Mouse (Mus musculus) T-helper 1 cell (primary cell): ENCODE data around the gene Ganab.

Experiments used
- in situ Hi-C: fragments of 300-600 bp; cut with MboI, MseI; formaldehyde crosslinking; loops from one replicate; pipeline ENCODE4 v1.15.1; 2025; ENCODE audit warnings: high pct_unique_total_duplicates

Gene Ganab

GRCm38 (mm10) chr19:8887585-8888463, 10.0 kb upstream of the Ganab start:
- in situ Hi-C loops = no loop called here

DNA sequence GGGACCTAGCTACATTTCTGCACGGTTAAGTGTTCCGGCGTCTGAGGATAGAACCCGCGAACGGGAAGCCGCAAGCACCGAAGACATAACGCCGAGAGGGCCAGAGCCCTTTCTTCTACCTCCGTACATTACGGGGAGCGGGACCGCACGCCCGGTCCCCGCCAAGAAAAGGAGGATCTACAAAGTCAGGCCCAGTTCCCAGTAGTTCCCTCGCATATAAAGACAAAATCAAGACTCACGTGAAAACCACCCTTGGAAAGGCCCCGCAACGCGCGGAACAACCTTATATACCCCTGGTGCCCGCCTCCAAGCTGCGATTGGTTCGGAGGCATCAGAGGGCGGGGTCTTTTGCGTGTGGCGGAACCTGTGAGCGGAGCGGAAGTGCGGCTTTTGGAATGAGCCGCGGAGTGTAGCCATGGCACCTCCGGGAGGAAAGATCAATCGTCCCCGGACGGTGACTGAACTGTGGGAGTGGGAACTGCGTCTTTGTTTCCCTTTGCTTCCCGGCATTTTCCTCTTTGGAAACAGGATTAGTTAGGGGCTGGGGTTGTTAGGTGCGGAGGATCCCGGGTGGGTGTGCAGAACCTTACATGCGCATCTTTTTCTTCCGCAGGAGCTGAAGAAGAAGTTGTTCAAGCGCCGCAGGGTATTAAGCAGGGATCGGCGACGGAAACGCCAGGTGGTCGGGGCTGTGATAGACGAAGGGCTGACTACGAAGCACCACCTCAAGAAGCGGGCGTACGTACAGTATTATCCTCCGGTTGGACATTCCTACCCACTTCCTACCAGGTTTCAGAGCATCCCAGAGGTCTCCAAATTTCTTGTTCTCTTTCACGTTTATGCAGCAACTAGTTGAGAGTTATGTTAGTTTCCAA, 9.1 kb upstream of the Ganab start, which contains the start of the genes 1810009A15Rik and Gm49416:
TSS of gene 1810009A15Rik (plus strand) at position 343 of the 875 bp plus-strand sequence.
TSS of gene Gm49416 (plus strand) at position 416 of the 875 bp plus-strand sequence.
- in situ Hi-C loops = no loop called here

GRCm38 (mm10) chr19:8892829-8893766, 4.8 kb upstream of the Ganab start, which contains the start of gene Ints5:
TSS of gene Ints5 (plus strand) at chr19:8893005.
- in situ Hi-C loops = loop anchor here (5.0 kb wide), 1 partner anchor 54 kb away; no protein-coding TSS in a partner anchor

DNA sequence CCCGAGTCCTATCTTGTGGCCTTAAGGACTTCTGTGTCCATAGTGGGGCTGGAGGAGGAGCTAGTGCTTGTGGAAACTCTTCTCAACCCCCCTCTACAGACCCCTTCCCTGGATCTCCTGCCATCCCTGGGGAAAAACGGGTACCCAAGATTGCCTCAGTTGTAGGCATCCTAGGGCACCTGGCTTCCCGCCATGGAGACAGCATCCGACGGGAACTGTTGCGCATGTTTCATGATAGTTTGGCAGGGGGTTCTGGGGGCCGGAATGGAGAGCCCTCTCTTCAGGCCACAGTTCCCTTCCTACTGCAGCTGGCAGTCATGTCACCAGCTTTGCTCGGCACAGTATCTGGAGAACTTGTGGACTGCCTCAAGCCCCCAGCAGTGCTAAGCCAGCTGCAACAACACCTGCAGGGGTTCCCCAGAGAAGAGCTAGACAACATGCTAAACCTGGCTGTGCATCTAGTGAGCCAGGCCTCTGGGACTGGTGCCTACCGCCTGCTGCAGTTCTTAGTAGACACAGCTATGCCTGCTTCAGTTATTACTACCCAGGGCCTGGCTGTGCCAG, 2.4 kb upstream of the Ganab start:
- in situ Hi-C loops = loop anchor here (5.0 kb wide), 2 partner anchors 78 to 168 kb away; partner anchors contain the start of gene Ttc9c

DNA sequence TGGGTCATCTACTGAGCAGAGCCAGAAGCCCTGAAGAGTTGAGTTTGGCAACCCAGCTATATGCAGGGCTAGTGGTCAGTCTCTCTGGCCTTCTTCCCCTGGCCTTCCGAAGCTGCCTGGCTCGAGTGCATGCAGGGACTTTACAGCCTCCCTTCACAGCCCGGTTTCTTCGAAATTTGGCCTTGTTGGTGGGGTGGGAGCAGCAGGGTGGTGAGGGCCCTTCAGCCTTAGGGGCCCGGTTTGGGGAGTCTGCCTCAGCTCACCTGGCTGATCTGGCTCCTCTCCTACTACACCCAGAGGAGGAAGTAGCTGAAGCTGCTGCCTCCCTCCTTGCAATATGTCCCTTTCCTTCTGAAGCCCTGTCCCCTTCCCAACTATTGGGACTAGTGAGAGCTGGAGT, 1.6 kb upstream of the Ganab start:
- in situ Hi-C loops = loop anchor here (5.0 kb wide), 2 partner anchors 79 to 169 kb away; partner anchors contain the start of gene Ttc9c

DNA sequence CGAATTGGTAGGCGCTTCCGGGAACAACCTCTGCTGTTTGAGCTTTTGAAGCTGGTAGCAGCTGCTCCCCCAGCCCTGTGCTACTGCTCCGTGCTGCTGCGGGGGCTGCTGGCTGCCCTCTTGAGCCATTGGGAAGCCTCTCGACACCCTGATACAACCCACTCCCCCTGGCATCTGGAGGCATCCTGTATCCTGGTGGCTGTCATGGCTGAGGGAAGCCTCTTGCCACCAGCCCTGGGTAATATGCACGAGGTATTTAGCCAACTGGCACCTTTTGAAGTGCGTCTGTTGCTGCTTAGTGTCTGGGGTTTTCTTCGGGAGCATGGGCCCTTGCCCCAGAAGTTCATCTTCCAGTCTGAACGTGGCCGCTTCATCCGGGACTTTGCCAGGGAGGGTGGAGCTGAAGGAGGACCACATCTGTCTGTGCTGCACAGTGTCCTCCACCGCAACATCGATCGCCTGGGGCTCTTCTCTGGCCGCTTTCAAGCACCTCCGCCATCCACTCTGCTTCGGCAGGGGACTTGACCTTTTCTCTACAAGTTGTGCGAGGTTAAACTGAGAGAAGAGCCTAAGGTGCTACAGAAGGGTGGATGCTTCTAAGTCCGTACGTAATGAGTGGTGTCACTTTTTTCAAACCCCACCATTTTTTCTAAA, 533 bp upstream of the Ganab start:
- in situ Hi-C loops = loop anchor here (5.0 kb wide), 2 partner anchors 80 to 170 kb away; partner anchors contain the start of gene Ttc9c

GRCm38 (mm10) chr19:8898576-8898975, 705 bp downstream of the Ganab start:
- in situ Hi-C loops = loop anchor here (5.0 kb wide), 2 partner anchors 81 to 171 kb away; partner anchors contain the start of gene Ttc9c

GRCm38 (mm10) chr19:8899079-8899478, 1.2 kb downstream of the Ganab start:
- in situ Hi-C loops = loop anchor here (5.0 kb wide), 2 partner anchors 82 to 172 kb away; partner anchors contain the start of gene Ttc9c

DNA sequence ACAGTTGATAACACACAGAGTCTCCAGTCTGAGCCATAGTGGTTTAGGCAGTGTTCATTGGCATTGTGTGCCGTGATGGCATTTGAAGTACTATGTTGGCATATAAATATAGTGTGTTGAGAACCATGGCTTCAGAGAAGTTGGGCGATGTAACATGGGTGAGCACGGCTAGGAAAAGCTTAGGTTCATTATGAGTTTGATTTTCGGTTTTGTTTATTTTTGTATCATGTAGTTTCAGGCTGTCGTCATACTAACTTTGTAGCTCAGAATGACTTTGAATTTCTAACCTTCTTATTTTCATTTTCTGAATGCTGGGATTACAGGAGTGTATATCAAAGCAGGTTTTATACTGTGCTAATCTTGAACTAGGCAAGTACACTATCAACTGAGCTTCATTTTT, 5.5 kb downstream of the Ganab start:
- in situ Hi-C loops = loop anchor here (10.0 kb wide), 1 partner anchor 1869 kb away; the partner anchor contains the start of gene Stip1

- in situ Hi-C loops = loop anchor here (10.0 kb wide), 1 partner anchor 1874 kb away; the partner anchor contains the start of gene Stip1
Observed at GRCm38 (mm10) chr19:8908531-8908930, 10.7 kb downstream of the Ganab start.

DNA sequence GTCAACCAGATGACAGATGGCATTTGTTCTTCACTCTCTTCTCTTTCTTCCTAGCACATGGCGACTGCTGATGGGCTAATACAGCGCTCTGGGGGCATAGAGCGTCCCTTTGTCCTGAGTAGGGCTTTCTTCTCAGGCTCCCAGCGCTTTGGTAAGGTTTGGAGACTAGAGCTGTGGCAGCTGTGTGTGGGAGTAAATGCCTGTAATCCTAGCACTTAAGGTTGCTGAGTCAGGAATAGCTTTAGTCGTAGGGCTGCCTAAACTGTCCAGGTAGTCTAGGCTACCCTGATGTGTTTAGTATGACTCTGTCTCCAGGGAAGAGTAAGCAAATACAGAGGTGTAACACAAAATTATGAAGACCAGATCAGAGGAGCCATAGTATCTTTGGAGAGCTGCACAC, 13.9 kb downstream of the Ganab start:
- in situ Hi-C loops = loop anchor here (10.0 kb wide), 1 partner anchor 1687 kb away; no protein-coding TSS in a partner anchor

- in situ Hi-C loops = loop anchor here (10.0 kb wide), 1 partner anchor 1689 kb away; no protein-coding TSS in a partner anchor
Observed at GRCm38 (mm10) chr19:8914212-8914611, 16.3 kb downstream of the Ganab start.

DNA sequence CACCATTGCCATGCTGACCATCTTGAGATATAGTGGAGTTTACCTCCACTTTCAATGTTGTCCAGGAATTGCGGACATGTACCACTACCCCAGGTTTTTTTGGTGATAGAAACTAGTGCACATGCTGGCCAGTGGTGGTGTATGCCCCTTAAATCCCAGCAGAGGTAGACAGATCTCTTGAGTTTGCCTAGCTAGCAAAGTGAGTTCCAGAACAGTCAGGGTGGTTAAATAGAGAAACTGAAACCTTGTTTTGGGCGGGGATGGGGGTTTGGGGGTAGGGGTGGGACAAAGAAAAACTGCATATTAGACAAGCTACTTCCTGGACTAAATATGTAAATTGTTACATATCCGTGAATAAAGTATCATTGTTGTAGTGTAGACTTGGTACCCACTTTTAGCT, 21.1 kb downstream of the Ganab start:
- in situ Hi-C loops = loop anchor here (10.0 kb wide), 1 partner anchor 1694 kb away; no protein-coding TSS in a partner anchor

DNA sequence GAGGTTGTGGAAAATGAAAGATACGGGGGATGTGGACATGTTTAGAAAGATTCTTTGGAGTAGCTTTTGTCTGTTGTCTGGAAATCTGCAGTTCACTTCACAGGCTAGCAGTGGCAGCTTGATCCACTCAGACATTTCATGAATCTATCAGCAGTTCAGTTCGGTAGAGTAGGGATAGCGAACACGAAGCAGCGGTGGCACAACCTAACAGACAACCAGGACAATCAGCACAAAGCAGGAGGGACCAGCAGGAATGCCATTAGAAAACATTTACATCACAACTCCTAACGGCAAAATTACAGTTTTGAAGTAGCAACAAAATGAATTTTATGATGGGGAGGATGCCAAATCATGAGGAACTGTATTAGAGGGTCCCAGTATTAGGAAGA, 21.8 kb downstream of the Ganab start:
- in situ Hi-C loops = loop anchor here (10.0 kb wide), 1 partner anchor 1695 kb away; no protein-coding TSS in a partner anchor

DNA sequence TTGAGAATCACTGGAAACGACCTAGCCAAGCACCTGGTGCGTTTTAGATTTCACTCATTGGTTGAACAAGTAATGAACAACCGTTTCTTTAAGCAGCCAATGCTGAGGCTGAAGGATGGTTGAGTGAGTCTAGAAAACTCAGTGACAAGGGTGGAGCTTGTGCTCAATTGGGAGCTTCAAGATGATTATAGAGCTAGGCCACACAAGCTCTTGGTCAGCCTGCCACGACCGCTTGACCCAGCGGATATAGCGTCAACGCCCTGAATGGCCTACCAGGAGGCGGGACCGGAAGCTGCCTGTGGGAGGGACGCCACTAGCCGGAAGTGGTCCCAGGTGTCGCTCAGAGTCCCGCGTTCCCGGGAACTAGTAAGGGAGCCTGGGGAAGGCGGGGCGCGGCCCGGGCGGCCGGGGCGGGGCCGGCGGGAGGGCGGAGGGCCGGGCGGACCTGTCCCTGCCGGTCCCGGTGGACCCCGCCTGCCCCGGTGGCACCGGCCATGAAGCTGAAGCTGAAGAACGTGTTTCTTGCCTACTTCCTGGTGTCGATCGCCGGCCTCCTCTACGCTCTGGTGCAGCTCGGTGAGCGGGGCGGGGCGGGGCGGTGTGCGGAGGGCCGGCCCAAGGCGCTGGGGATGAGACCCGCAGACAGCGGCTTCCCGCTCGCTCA, 22.3 kb downstream of the Ganab start, which contains the start of gene B3gat3:
TSS of gene B3gat3 (plus strand) at position 302 of the 664 bp plus-strand sequence.
- in situ Hi-C loops = no loop called here

GRCm38 (mm10) chr19:8920836-8921291, 23.0 kb downstream of the Ganab start:
- in situ Hi-C loops = no loop called here

DNA sequence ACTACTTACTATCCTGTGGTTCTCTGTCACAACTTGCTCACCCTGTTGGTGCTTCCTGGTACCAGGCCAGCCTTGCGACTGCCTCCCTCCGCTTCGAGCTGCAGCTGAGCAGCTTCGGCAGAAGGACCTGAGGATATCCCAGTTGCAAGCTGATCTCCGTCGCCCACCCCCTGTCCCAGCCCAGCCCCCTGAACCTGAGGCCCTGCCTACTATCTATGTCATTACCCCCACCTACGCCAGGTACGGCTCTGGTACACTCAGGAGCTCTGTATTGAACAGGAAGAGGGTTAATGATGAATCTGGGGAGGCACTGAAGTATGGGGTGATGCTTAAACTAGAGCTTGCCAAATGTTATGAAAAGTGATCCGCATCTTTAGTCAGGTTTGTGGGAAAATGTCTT, 23.9 kb downstream of the Ganab start:
- in situ Hi-C loops = no loop called here

DNA sequence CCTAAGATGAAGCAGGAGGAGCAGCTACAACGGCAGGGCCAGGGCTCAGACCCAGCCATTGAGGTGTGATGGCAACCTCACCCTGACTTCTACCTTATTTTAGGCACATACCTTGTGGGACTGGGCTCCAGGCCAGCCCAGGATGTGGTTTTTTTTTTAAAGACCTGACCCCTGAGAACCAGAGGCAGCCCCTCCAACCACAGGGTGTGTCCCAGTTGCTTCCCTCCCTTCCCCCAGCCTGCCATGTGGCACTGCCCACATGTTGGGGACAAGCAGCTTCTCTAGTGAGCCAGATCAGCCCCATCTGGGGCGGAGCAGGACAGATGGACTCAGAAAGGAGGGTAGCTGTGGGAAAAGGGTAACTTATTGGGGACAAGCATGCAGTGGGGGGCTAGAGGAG, 28.9 kb downstream of the Ganab start:
- in situ Hi-C loops = no loop called here
